Mouse (Mus musculus) lung, adult 2 months (tissue): ENCODE results near the gene Smg7.

Experiments
- CTCF ChIP-seq: fragments of 200-500 bp; IDR thresholded peaks from 2 replicates; pipeline ENCODE4 v1.5.1; 2011; ENCODE audit warnings: mild to moderate bottlenecking, low read length, control low read depth; ENCODE audit not compliant: insufficient read depth
- POLR2A ChIP-seq: fragments of 200-500 bp; IDR thresholded peaks from 2 replicates; pipeline ENCODE4 v1.6.1; 2011; ENCODE audit warnings: low read depth, mild to moderate bottlenecking, control low read depth, low read length, borderline replicate concordance; ENCODE audit errors: extremely low read depth

- no peak for TF ChIP-seq CTCF
- TF ChIP-seq POLR2A, result no peak
Measured at GRCm38 (mm10) chr1:152916936-152917335, 14.5 kb upstream of the Smg7 start.
